Mouse (Mus musculus): ENCODE results near the gene Rasl11b.

Rasl11b gene

DNA sequence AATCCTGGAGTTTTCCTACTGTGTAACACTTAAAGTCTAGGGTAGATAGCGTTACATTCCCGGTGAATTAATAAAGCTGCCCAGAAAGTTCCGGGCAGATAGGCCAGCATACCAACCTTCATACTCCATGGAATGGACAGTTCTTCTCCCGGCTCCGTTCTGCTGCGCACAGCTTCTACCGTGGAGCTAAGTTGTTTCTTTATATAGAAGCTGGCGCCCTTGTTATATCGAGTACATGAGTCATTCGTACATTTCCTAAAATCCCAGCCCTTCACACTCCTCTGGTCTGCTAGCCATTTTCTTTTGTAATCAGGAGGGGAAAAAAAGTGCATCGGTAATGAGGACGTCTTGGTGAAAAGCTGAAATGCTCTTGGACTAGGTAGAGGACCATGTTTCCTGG is 7.0 kb upstream of the Rasl11b start:
- DNase-seq (ENCODE audit: low read depth, low spot score) = no peak

DNA sequence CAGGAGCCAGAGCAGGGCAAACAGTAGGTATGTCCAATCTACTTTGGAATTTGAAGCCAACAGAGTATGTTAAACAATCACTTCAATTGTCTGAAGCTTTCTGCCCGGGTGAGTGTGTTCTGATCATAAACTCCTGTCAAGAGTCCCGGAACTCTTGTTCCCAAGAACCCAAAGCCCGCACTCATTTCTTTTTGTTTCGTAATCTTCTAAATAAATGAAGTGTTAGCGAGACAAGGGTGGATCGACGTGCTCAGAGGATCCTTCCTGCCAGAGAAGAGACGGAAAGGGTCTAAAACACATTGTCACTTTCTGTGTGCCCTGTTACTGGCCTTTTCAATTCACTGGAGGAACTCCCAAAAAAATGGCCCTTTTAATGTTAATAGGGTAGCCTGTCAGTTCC is 6.2 kb upstream of the Rasl11b start:
- no peak for DNase-seq (ENCODE audit: low read depth, low spot score)

- DNase-seq (ENCODE audit: low read depth, low spot score) = no peak
Observed at GRCm38 (mm10) chr5:74189484-74190160, 5.5 kb upstream of the Rasl11b start.

GRCm38 (mm10) chr5:74190161-74190491 is 5.0 kb upstream of the Rasl11b start:
- no peak for DNase-seq (ENCODE audit: low read depth, low spot score)

DNA sequence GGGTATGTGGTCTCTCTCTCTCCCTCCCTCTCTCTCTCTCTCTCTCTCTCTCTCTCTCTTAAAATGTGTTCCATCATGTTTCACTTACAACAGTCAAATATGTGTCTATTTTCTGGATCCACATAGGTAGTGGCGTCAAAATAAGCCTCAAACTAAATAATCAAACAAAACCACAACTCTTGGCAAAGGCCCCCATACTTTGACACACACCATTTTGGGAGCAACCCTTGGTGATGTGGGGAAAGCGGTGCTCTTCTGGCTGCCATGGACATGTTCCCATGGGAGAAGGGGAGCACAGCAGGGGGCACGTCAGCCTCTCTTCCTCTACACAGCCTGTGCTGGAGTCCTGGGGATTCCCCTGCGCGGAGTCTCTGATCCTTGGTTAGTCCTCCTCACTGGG is 4.2 kb upstream of the Rasl11b start:
- no peak for DNase-seq (ENCODE audit: low read depth, low spot score)

- no peak for DNase-seq (ENCODE audit: low read depth, low spot score)
Observed at GRCm38 (mm10) chr5:74193008-74193407, 2.1 kb upstream of the Rasl11b start.

GRCm38 (mm10) chr5:74193626-74194025 is 1.5 kb upstream of the Rasl11b start:
- no peak for DNase-seq (ENCODE audit: low read depth, low spot score)

GRCm38 (mm10) chr5:74194027-74194840 is 852 bp upstream of the Rasl11b start:
- DNase-seq (ENCODE audit: low read depth, low spot score) = no peak

DNA sequence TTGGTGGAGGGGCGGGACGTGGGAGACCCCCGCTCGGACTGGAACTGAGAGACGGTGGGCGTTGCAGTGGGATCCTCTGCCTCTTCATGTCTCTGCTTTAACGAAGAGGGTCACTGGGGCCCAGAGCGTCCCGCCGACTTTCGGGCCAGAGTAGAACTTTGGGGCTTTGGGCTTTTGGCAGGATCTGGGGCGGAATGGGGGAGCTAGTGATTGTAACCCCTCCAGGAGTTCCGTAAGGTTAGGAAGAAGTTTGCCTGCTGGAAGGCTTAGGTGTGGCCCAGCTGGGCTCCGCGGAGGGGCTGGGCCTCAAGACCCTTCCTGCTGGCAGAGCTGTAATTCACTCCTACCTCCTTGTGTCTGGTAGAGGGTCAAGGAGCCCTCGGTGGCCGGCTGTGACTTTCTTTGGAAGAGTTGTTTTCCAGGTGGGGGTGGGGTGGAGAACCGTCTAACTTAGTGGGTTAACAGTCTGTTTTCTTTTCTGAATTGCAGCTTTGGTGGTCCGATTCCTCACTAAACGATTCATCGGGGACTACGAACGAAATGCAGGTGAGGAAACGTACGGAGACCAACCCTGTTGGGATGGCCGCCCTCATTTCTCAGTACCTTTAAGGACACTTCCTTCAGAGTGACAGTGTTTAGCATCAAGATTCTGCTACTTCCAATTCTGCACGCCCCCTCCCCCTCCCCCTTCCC is 674 bp downstream of the Rasl11b start:
- no peak for DNase-seq (ENCODE audit: low read depth, low spot score)

GRCm38 (mm10) chr5:74196307-74196618 is 1.2 kb downstream of the Rasl11b start:
- no peak for DNase-seq (ENCODE audit: low read depth, low spot score)

GRCm38 (mm10) chr5:74197541-74198330 is 2.6 kb downstream of the Rasl11b start:
- no peak for DNase-seq (ENCODE audit: low read depth, low spot score)

DNA sequence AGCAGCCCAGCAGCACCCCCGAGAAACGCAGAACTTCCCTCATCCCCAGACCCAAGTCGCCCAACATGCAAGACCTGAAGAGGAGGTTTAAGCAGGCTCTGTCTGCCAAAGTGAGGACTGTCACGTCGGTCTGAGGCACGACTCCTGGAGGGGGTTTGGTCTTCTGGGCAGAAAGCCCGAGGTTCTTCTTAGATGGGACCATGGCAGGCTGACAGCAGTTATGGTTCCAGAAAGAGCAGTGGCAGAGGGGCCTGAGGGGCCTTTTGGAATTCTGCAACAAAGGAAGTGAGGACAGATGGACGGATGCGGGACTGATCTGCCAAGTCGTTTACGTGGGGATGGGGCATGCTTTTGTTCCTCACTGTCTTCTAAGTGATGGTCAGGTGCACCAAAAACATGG is 3.4 kb downstream of the Rasl11b start:
- no peak for DNase-seq (ENCODE audit: low read depth, low spot score)

DNA sequence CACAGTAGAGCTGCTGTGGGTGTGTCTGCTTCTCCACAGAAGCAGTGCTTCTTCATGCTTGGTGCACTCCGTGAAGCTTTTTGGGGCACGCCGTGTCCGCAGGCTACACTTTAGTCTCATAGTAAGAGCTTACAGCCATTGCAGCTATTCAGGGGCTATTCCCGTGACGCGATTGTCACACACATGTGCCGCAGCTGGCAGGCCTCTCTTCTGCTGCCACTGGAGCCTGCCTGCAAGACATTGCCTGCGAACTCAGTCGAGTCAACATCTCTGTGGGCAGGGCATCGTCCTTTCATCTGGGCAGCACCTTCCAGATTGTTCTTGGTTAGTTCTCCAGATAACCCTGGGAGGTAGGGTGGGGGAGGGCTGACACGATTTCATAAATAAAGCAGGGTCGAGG is 4.7 kb downstream of the Rasl11b start:
- DNase-seq (ENCODE audit: low read depth, low spot score) = no peak

- no peak for DNase-seq (ENCODE audit: low read depth, low spot score)
Observed at GRCm38 (mm10) chr5:74200481-74200880, 5.4 kb downstream of the Rasl11b start.

DNA sequence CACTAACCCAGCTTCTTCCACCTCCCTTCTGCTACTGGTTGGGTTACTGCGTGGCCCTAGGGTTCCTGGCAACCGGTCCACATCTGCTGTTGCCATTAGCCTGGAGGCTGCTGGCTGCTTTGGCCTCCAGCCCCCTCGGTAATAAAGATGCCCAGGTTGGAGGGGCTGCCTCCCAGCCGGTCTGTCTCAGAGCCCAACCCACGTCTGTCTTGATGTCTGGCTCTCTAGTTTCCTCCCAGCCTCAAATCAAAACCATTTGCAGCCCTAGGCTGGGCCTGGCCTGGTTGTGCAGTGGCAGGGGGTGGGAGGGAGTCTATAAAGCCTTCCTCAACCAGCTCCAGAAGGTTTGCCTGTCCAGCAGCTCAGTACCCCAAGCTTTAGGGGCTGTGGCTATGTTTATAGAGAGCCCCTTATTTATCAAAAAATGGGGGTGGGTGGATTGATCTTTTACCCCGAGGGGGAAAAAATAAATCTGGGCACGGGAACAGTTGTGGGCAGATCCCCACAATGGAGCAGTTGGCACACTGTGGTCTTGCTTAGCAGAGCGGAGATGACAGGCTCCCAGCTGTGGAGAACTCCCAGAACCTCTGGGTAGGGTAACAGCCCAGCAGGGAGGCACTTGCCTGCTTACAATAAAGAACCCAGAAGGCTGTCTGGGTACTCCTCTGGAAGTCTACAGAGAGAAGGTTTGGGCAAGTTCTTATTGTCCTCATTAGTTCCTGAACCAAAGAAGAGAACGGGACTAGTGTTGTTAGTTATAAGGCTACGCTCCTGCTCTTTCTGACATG is 6.7 kb downstream of the Rasl11b start:
- DNase-seq (ENCODE audit: low read depth, low spot score) = no peak

GRCm38 (mm10) chr5:74202515-74202914 is 7.4 kb downstream of the Rasl11b start:
- DNase-seq (ENCODE audit: low read depth, low spot score) = no peak

GRCm38 (mm10) chr5:74204465-74204864 is 9.4 kb downstream of the Rasl11b start:
- no peak for DNase-seq (ENCODE audit: low read depth, low spot score)

DNA sequence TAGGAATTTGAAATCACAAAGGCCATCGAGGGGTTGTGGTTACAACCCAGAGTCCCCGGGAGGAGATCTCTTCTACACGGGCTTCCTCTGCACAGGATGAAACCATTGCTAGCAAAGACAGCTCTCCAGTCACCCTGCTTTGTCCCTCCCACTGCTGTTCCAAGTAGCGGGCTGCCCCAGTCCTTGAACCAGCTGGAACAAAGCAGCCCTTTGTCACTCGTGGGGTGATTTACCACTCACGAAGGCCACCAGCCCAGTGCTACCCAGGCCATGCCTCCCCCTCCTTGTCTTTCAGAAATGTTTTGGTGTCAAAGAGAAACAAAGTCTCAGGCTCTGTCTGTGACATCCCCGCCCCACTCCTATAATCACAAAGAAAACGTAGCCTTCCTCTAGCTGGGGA is 10.4 kb downstream of the Rasl11b start:
- no peak for DNase-seq (ENCODE audit: low read depth, low spot score)

GRCm38 (mm10) chr5:74206038-74206437 is 11.0 kb downstream of the Rasl11b start:
- no peak for DNase-seq (ENCODE audit: low read depth, low spot score)

- DNase-seq (ENCODE audit: low read depth, low spot score) = no peak
Observed at GRCm38 (mm10) chr5:74206649-74207048, 11.6 kb downstream of the Rasl11b start.

DNA sequence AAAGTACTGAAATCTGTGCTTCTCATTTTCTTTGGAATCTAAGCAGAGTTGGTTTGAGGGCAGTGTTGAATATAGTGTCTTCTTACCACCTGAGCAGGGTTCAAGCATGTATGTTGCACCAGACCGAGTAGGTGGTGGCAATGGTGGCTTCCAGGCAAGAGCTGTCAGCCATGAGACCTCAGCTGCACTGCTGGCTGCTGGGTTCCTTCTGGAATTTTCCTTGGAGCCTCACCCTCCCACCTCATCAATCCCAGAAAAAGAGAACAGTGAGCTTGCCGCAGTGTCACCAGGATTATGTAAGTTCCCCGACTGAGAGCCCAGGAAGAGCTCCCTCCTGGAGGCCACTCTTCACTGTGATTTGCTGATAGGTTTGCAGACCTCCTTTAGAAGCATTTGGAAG is 12.1 kb downstream of the Rasl11b start:
- DNase-seq (ENCODE audit: low read depth, low spot score) = peak; percentile 84

All from telencephalon, adult 2 months (tissue).